Mouse (Mus musculus) myocyte (in vitro differentiated cells): ENCODE measurements around the gene Uqcrq.

Source experiments
- CEBPB ChIP-seq: IDR thresholded peaks from 2 replicates; pipeline ENCODE4 v1.6.1; 2011; ENCODE audit warnings: mild to moderate bottlenecking, moderate library complexity; ENCODE audit not compliant: poor library complexity, insufficient read depth, severe bottlenecking
- E2F4 ChIP-seq: IDR thresholded peaks from one replicate; pipeline ENCODE4 v1.6.1; 2011; ENCODE audit warnings: mild to moderate bottlenecking, control low read depth, moderate library complexity; ENCODE audit not compliant: insufficient read depth
- MAX ChIP-seq: IDR thresholded peaks from one replicate; pipeline ENCODE4 v1.6.1; 2011; ENCODE audit warnings: low read depth, mild to moderate bottlenecking, control low read depth
- MYOG ChIP-seq, 3 experiments: IDR thresholded peaks; one replicate each; pipeline ENCODE4 v1.6.1; 2011; ENCODE audit warnings: control low read depth in 2 of 3, low read depth in 2 of 3, mild to moderate bottlenecking in 2 of 3; ENCODE audit not compliant: insufficient read length in 2 of 3, control insufficient read depth in 1 of 3, insufficient read depth in 1 of 3
- POLR2A ChIP-seq: IDR thresholded peaks from one replicate; pipeline ENCODE4 v1.6.1; 2011; ENCODE audit warnings: low read depth, mild to moderate bottlenecking, control low read depth, moderate library complexity; ENCODE audit not compliant: insufficient read length
- POLR2AphosphoS2 ChIP-seq: IDR thresholded peaks from one replicate; pipeline ENCODE4 v1.6.1; 2011; ENCODE audit warnings: low read depth, control low read depth; ENCODE audit not compliant: insufficient read length
- SRF ChIP-seq: IDR thresholded peaks from one replicate; pipeline ENCODE4 v1.6.1; 2011; ENCODE audit warnings: low read depth; ENCODE audit not compliant: control insufficient read depth, insufficient read length
- TCF12 ChIP-seq: IDR thresholded peaks from one replicate; pipeline ENCODE4 v1.6.1; 2011; ENCODE audit warnings: mild to moderate bottlenecking, control low read depth; ENCODE audit not compliant: poor library complexity, insufficient read depth, severe bottlenecking

DNA sequence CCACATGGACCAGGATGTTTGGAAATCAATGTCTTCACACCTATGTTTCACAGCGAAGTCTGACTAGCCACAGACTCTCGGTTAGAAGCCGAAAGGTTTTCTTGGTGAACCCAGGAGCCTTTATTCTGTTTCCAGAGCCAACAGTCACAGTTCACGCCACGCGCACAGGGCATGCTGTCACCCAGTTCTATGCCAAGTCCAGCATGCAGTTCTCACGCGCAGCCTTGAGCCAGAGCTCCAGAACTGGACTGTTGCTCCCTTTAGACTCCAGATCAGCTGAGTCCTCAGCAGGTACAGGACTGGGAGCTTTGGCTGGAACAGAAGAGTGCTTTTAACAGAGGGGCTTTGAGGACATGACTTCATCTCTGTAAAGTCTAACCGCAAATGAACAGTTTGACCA, 21.8 kb upstream of the Uqcrq start:
- TF ChIP-seq POLR2A (no peak), E2F4 (no peak), POLR2AphosphoS2 (no peak), CEBPB (no peak), MYOG (IDR thresholded peaks at IDR 0.05; ENCODE audit: control insufficient read depth in 1 of 3, insufficient read depth in 1 of 3, insufficient read length in 2 of 3, low read depth in 2 of 3) (no peak), SRF (no peak), TCF12 (no peak), MAX (no peak)
